Mouse (Mus musculus) cerebellum, adult 9-11 months (tissue): ENCODE measurements around the gene Mef2a.

ENCODE experiments used
- DNase-seq: peaks from one replicate; pipeline ENCODE4 v3.0.0; 2022

The Mef2a gene

GRCm38 (mm10) chr7:67206496-67206895, 166.2 kb downstream of the Mef2a start:
- no peak for DNase-seq

GRCm38 (mm10) chr7:67205734-67206425, 166.8 kb downstream of the Mef2a start:
- no peak for DNase-seq

GRCm38 (mm10) chr7:67203625-67204024, 169.0 kb downstream of the Mef2a start:
- no peak for DNase-seq

GRCm38 (mm10) chr7:67199412-67199811, 173.2 kb downstream of the Mef2a start:
- DNase-seq, result peak; percentile 69

- no peak for DNase-seq
Measured at GRCm38 (mm10) chr7:67183786-67184185, 188.9 kb downstream of the Mef2a start.
